Mouse (Mus musculus): ENCODE data around the gene Lama4. TPM values are rescaled to one million over a fixed set of nuclear protein-coding genes. Genes with fewer than 3 reads are reported as not detected.

The Lama4 gene
- polyA plus RNA-seq, 1 experiment = 35.4 TPM

DNA sequence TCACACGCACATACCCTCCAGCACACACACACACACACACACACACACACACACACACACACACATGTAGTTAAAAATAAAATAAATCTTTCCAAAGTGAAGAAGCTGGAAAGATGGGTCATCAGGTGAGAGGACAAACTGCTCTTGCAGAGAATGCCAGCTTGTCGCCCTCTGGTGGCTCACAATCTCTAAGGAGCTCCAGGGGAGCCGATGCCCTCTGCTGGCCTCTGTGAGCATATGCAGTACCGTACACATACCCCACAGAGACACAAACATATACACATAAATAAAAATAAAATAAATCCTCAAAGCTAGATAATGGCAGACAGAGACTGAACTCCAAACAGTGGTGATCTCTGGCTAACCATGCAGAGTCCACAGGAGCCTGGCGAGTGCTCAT lies 99.4 kb downstream of the Lama4 start:
- H3K4me1 ChIP-seq (ENCODE audit: control insufficient read depth, insufficient read depth, insufficient read length, low read length) = no peaks in the 10 kb centered on the region
- H3K4me3 ChIP-seq (ENCODE audit: insufficient read depth, low read depth, low read length) = no peak overlapping the region
- no peak overlapping the region for H3K27ac ChIP-seq (replicated peaks; ENCODE audit: low read depth, low read length)

DNA sequence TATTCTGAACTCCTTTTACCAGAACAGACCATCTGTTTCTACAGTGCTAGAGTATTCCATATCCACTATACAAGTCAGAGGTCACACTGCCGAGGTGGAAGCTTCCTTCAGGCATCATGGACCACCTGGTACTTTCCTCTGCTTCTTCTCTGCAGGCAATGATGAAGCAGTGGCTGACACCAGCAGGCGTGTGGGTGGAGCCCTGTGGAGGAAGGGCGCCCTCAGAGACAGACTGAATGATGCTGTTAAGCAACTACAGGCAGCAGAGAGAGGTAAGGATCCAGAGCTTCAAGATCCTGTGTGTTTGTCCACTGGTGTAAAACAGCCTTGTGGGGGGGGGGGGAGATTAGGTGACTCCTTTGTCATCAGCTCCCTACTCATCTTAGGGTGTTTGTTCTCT lies 100.1 kb downstream of the Lama4 start:
- Histone ChIP-seq H3K4me3 (ENCODE audit: insufficient read depth, low read depth, low read length) (no peak overlapping the region), H3K4me1 (ENCODE audit: control insufficient read depth, insufficient read depth, insufficient read length, low read length) (no peaks in the 10 kb centered on the region), H3K27ac (replicated peaks; ENCODE audit: low read depth, low read length) (no peak overlapping the region)

- Histone ChIP-seq H3K27ac (replicated peaks; ENCODE audit: low read depth, low read length) (no peak overlapping the region), H3K4me1 (ENCODE audit: control insufficient read depth, insufficient read depth, insufficient read length, low read length) (no peaks in the 10 kb centered on the region)
These were observed 100.7 kb downstream of the Lama4 start for GRCm38 (mm10) chr10:39066061-39066460.

DNA sequence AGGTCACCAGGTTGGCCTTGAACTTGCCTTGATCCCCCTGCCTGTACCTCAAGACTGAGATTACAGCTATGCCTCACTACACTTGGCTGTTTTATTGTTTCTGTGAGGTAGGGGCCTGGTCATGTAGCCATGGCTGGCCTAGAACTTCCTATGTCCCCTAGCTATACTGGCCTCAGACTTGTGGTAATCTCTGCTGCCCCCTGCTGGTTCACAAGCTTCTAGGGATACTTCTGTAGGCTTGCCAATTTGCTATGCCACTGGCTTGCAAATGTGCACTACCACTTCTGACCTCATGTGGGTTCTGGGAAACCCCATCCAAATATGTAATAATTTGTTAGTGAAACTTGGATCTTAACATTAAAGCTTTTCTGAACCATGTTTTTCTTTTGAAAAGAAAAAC lies 101.6 kb downstream of the Lama4 start:
- Histone ChIP-seq H3K4me1 (ENCODE audit: control insufficient read depth, insufficient read depth, insufficient read length, low read length) (no peaks in the 10 kb centered on the region), H3K4me3 (ENCODE audit: insufficient read depth, low read depth, low read length) (no peak overlapping the region), H3K27ac (replicated peaks; ENCODE audit: low read depth, low read length) (no peak overlapping the region)

More at GRCm38 (mm10) chr10:39066061-39066460, 100.7 kb downstream of the Lama4 start:
- no peak overlapping the region for H3K4me3 ChIP-seq (ENCODE audit: insufficient read depth, low read depth, low read length)

DNA sequence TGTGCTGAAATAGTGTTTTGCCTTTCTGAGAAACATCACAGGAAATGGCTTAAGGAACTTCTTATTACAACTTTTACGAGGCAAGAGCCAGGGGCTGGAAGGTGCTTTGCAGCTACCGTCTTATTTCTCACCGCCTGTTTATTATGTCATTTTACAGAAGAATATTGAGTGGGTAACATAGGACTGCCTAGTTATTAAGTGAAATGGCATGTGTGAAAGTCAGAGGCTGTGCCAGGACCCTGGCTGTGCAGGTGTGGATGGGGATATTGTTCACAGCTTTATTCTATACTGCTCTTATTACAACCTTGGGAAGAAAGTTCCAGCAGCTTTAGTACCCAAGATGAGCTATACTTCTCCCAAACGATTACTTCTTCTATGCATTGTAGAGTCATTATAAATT lies 106.7 kb downstream of the Lama4 start:
- H3K4me1 ChIP-seq (ENCODE audit: control insufficient read depth, insufficient read depth, insufficient read length, low read length) = no peaks in the 10 kb centered on the region
- H3K27ac ChIP-seq (replicated peaks; ENCODE audit: low read depth, low read length) = no peak overlapping the region
- no peak overlapping the region for H3K4me3 ChIP-seq (ENCODE audit: insufficient read depth, low read depth, low read length)

DNA sequence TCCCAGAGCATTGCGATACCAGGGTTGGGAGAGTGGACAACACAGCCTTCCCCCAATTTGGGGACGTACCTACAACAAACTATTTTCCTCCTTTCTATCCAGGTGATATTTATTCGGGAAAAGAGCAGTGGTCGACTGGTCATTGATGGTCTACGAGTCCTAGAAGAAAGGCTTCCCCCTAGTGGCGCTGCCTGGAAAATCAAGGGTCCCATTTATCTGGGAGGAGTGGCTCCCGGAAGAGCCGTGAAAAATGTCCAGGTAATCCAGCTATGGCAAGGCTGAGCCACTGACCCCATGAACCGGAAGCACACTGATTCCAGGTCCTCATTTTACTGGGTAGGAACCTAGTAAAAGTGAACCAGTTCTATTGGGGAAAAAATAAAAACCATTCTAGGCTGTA lies 131.7 kb downstream of the Lama4 start:
- Histone ChIP-seq H3K27ac (replicated peaks; ENCODE audit: low read depth, low read length) (no peak overlapping the region), H3K4me3 (ENCODE audit: insufficient read depth, low read depth, low read length) (no peak overlapping the region), H3K4me1 (ENCODE audit: control insufficient read depth, insufficient read depth, insufficient read length, low read length) (no peaks in the 10 kb centered on the region)

- no peaks in the 10 kb centered on the region for H3K4me1 ChIP-seq (ENCODE audit: control insufficient read depth, insufficient read depth, insufficient read length, low read length)
- H3K4me3 ChIP-seq (ENCODE audit: insufficient read depth, low read depth, low read length) = no peak overlapping the region
- H3K27ac ChIP-seq (replicated peaks; ENCODE audit: low read depth, low read length) = no peak overlapping the region
These were observed 133.4 kb downstream of the Lama4 start for GRCm38 (mm10) chr10:39098746-39099145.

DNA sequence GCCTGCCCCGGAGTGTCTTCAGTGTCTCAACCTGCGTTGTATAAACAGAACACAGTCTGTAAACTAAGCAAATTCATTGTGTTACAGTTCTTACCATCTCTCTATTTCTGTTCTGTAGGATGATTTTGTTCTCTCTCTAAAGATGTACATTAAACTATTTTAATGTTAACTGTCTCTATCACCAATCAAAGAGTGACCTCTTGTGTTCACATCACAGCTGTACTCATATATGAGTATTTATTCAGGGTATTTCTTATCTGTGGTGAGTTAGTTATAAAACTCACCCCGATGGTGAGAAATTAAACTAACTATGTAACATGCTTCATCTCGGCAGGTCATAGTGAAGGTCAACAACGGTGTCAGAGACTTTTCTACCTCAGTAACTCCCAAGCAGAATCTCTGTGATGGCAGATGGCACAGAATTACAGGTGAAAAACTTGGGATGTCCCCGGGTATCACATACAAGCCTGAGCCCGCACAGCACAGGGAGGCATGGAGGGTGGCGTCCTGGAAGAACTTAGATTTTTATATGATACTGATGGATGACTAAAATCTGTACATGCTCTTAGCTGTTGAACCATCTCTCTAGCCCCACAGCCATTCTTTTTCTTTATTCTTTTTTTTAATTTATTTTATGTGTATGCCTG lies 139.6 kb downstream of the Lama4 start:
- no peak overlapping the region for H3K27ac ChIP-seq (replicated peaks; ENCODE audit: low read depth, low read length)
- H3K4me1 ChIP-seq (ENCODE audit: control insufficient read depth, insufficient read depth, insufficient read length, low read length) = no peaks in the 10 kb centered on the region
- H3K4me3 ChIP-seq (ENCODE audit: insufficient read depth, low read depth, low read length) = no peak overlapping the region

- H3K27ac ChIP-seq (replicated peaks; ENCODE audit: low read depth, low read length) = no peak overlapping the region
- no peaks in the 10 kb centered on the region for H3K4me1 ChIP-seq (ENCODE audit: control insufficient read depth, insufficient read depth, insufficient read length, low read length)
- H3K4me3 ChIP-seq (ENCODE audit: insufficient read depth, low read depth, low read length) = no peak overlapping the region
These were observed 141.1 kb downstream of the Lama4 start for GRCm38 (mm10) chr10:39106413-39106812.

DNA sequence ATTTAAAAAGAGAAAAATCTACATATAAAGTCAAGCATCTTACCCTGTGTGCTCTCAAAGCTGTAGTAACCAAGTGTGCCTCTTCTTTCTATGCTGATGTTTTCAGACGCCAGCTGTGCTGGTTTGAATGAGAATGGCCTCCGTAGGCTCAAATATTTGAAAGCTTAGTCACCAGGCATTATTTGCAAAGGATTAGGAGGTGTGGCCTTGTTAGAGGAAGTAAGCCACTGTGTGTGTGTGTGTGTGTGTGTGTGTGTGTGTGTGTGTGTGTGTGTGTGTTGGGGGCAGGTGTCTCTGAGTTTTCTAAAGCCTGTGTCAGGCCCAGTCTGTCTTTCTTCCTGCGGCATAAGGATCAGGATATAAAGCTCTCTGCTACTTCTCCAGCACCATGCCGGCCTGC lies 141.6 kb downstream of the Lama4 start:
- no peak overlapping the region for H3K27ac ChIP-seq (replicated peaks; ENCODE audit: low read depth, low read length)
- no peak overlapping the region for H3K4me3 ChIP-seq (ENCODE audit: insufficient read depth, low read depth, low read length)
- no peaks in the 10 kb centered on the region for H3K4me1 ChIP-seq (ENCODE audit: control insufficient read depth, insufficient read depth, insufficient read length, low read length)

DNA sequence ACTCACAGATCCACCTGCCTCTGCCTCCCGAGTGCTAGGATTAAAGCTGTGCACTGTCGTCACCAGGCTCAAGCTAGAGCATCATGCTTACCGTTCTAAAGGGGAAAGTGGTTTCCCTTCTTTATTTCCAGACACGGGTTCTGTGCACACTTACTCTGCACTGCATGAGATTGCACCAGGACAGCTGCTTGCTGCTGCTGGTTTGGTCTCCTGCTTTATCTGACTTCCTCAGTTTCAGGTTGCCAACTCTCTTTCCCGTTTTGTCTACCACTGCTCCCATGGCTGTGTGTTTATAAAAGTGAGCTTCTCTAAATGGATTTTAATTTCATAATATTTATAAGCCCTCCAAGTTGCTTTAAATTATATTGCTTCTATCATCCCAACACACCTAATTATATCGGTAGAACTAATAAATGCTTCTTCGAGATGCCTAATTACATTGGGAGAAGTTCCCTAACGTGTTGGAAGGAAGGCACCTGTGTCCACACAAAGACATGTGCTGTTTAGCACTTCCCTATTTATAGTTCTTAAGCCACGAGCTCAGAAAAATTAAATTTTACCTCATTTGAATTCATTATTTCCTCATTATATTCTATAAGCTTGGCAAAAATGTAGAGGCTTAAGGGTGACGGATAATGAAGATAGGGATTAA lies 143.6 kb downstream of the Lama4 start:
- no peaks in the 10 kb centered on the region for H3K4me1 ChIP-seq (ENCODE audit: control insufficient read depth, insufficient read depth, insufficient read length, low read length)
- H3K27ac ChIP-seq (replicated peaks; ENCODE audit: low read depth, low read length) = no peak overlapping the region
- no peak overlapping the region for H3K4me3 ChIP-seq (ENCODE audit: insufficient read depth, low read depth, low read length)

- no peaks in the 10 kb centered on the region for H3K4me1 ChIP-seq (ENCODE audit: control insufficient read depth, insufficient read depth, insufficient read length, low read length)
- no peak overlapping the region for H3K27ac ChIP-seq (replicated peaks; ENCODE audit: low read depth, low read length)
- no peak overlapping the region for H3K4me3 ChIP-seq (ENCODE audit: insufficient read depth, low read depth, low read length)
These were observed 144.2 kb downstream of the Lama4 start for GRCm38 (mm10) chr10:39109489-39109874.

- no peak overlapping the region for H3K27ac ChIP-seq (replicated peaks; ENCODE audit: low read depth, low read length)
- H3K4me1 ChIP-seq (ENCODE audit: control insufficient read depth, insufficient read depth, insufficient read length, low read length) = no peaks in the 10 kb centered on the region
- no peak overlapping the region for H3K4me3 ChIP-seq (ENCODE audit: insufficient read depth, low read depth, low read length)
These were observed 156.1 kb downstream of the Lama4 start for GRCm38 (mm10) chr10:39121412-39121811.

- Histone ChIP-seq H3K27ac (replicated peaks; ENCODE audit: low read depth, low read length) (no peak within 1 kb of the TSS), H3K4me3 (ENCODE audit: insufficient read depth, low read depth, low read length) (peak within 1 kb of the TSS; percentile 73), H3K4me1 (ENCODE audit: control insufficient read depth, insufficient read depth, insufficient read length, low read length) (no peaks in the 10 kb centered on the region)
These were observed 168.4 kb downstream of the Lama4 start, which contains the start of the genes Fam229b and Tube1 for GRCm38 (mm10) chr10:39133462-39134310. TSS of gene Fam229b (minus strand) at chr10:39133914. TSS of gene Tube1 (plus strand) at chr10:39133976.

DNA sequence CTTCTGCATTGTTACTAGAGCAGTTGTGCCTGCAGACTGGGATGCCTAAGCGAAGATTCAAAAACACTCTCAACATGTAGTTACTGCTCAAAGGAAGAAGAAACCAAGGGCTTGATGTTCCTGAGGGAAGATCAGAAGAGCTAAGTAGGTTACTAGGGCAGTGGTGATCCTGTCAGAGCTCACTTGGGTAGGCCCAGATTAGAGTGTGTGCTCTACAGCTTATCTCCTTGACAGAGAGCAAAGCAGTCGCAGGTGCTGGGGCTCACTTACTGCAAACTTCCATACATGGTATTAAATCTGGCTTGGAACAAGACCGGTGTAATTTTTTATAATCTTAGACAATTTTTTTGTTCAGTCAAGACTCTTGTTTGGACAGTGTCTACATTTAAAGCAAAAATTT lies 172.5 kb downstream of the Lama4 start:
- H3K4me3 ChIP-seq (ENCODE audit: insufficient read depth, low read depth, low read length) = no peak overlapping the region
- no peak overlapping the region for H3K27ac ChIP-seq (replicated peaks; ENCODE audit: low read depth, low read length)
- no peaks in the 10 kb centered on the region for H3K4me1 ChIP-seq (ENCODE audit: control insufficient read depth, insufficient read depth, insufficient read length, low read length)

Data from brown adipose tissue, adult 24 weeks (tissue).